Mouse (Mus musculus): Measurements from ENCODE around the gene Lgr5.

The Lgr5 gene

DNA sequence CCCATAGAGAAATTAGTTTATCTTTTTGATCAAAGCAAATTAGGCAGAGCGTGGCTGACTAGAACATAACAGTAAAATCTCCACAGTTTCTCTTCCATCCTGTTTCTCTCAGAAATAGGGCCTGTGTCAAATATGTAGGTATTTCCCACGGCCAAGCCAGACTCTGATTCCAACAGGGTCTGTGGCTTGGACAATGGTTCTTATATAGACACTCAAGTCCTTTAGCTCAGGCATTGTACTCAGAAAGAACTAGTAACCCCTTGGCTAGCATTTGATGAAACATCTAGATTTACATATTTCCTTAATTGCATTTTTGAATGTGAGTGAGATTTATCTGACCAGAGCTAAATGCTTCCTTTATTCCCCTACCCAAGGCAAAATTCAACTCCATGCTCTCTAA is 17.0 kb downstream of the Lgr5 start:
- no peak for DNase-seq (ENCODE audit: low spot score in 2 of 2)

- no peak for DNase-seq (ENCODE audit: low spot score in 2 of 2)
Observed at GRCm38 (mm10) chr10:115569712-115570491, 17.7 kb downstream of the Lgr5 start, which contains the start of gene A930009A15Rik. A930009A15Rik (plus strand) TSS chr10:115569986.

DNA sequence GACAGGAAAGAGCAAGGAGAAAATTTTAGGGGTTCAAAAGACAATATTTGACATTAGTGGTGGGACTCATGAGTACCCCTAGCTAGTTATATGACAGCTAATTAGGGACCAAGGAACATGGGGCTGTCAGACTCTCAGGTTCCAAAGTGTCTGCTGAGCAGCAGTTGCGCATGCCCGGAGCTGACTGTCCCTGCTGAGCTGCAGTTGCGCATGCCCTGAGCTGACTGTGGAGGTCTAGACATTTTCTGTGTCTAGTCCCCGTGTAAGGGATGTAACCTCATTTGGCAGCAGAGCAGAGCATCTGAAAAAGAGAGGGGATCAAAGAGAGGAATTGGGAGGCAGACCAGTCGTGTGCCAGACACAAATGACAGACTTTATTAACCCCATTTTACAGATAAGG is 23.6 kb downstream of the Lgr5 start:
- no peak for DNase-seq (ENCODE audit: low spot score in 2 of 2)

GRCm38 (mm10) chr10:115562911-115563686 is 24.5 kb downstream of the Lgr5 start:
- DNase-seq (ENCODE audit: low spot score in 2 of 2): no peak

- DNase-seq (ENCODE audit: low spot score in 2 of 2): no peak
Observed at GRCm38 (mm10) chr10:115561136-115561880, 26.3 kb downstream of the Lgr5 start.

DNA sequence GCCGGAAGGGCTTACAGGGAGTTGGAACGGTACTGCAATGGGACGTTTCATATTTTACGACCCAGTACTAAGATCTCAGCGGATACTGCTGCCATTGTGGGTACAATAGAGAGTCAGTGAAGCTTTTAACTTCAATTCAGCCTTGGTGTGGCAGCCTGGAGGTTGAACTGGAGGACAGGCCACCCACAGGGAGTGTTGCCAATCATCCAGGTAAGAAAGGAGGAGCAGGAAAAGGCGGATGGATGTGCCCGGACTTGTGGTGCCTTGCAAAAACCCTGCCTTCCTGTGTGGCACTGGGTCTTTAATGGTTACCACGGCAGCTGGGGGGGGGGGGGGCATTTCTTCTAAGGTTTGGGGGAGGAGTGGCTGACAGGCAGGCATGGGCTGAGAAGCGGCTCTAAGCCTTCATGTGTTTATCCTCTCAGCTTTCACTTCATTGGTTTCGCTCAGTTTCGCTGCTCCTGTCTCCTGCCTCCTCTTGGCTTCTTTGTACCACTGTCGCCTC is 30.8 kb downstream of the Lgr5 start:
- no peak for DNase-seq (ENCODE audit: low spot score in 2 of 2)

- no peak for DNase-seq (ENCODE audit: low spot score in 2 of 2)
Observed at GRCm38 (mm10) chr10:115555191-115555765, 32.3 kb downstream of the Lgr5 start.

GRCm38 (mm10) chr10:115553352-115554113 is 34.0 kb downstream of the Lgr5 start:
- DNase-seq (ENCODE audit: low spot score in 2 of 2): no peak

DNA sequence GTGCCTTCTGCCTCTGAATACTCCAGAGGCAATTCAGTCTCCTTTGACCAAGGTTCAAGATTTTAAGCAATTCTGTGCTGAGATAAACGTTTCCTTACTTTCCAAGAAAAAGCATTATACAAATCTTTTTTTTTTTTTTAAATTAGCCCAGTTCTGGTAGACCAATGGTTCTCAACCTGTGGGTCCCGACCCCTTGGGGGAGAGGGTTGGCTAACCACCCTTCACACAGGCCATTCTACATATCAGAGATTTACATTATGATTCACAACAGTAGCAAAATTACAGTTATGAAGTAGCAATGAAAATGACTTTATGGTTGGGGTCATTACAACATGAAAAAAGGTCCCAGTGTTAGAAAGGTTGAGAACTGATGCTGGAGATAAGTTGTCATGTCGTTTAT is 36.5 kb downstream of the Lgr5 start:
- no peak for DNase-seq (ENCODE audit: low spot score in 2 of 2)

GRCm38 (mm10) chr10:115550253-115550652 is 37.3 kb downstream of the Lgr5 start:
- DNase-seq (ENCODE audit: low spot score in 2 of 2): no peak

GRCm38 (mm10) chr10:115542917-115543316 is 44.7 kb downstream of the Lgr5 start:
- DNase-seq (ENCODE audit: low spot score in 2 of 2): no peak

- DNase-seq (ENCODE audit: low spot score in 2 of 2): no peak
Observed at GRCm38 (mm10) chr10:115530746-115531145, 56.8 kb downstream of the Lgr5 start.

- no peak for DNase-seq (ENCODE audit: low spot score in 2 of 2)
Observed at GRCm38 (mm10) chr10:115529768-115530167, 57.8 kb downstream of the Lgr5 start.

GRCm38 (mm10) chr10:115528892-115529291 is 58.7 kb downstream of the Lgr5 start:
- DNase-seq (ENCODE audit: low spot score in 2 of 2): no peak

DNA sequence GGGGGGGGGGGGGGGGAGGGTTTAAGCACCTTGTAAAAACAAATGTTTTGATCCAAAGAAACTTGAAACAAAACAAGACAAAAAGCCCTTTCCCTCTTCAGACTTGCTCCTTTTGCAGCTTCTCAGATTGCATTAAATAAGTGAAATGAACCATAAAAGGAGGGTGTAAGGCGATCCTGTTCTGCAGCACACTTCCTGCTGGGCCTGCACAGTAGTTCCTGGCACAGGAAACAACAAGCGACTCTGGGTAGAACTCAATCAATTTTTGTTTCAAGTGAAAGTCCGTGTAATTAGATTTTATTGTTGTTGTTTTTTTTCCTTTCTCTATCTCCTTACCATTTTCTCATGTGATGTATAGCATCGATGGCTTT is 66.5 kb downstream of the Lgr5 start:
- no peak for DNase-seq (ENCODE audit: low spot score in 2 of 2)

DNA sequence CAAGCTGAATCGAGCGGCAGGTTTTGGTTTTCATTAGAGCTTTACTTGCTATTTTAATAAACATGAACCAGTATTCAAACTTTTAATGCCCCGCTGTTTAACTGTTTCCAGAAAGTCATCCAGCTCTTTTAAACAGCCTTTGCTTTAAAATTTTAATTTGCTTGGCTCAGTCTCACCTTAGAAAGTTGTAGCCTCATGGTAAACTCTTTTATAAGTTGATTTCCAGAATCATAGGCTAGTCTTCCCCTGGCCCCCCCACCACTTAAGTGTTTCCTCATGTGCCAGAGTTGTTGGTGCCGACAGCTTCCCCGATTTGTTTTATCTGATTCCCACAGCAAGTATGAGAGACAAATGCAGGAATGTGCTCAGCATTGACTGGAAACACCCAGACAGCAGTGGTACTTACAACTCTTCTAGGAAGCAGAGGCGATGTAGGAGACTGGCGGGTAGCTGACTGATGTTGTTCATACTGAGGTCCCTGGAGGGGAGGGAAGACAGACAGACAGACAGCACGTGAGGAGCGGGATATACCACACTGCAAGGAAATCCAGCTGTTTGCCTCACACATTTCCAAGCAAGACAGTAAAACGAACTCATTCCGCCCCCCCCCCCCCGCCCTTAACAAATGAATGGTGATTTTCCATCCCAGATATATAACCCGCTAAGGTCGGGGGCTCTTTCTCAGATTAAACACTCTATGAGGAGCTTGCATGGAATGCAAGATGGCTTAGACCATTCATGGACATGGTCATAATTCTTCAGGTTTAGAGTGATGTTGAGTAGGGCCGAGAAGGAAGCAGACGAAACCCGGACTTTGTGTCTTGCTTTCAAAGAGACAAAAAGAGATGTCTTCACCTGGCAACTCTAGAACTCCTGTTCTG is 67.1 kb downstream of the Lgr5 start:
- DNase-seq (ENCODE audit: low spot score in 2 of 2): no peak

- no peak for DNase-seq (ENCODE audit: low spot score in 2 of 2)
Observed at GRCm38 (mm10) chr10:115518845-115519244, 68.7 kb downstream of the Lgr5 start.

DNA sequence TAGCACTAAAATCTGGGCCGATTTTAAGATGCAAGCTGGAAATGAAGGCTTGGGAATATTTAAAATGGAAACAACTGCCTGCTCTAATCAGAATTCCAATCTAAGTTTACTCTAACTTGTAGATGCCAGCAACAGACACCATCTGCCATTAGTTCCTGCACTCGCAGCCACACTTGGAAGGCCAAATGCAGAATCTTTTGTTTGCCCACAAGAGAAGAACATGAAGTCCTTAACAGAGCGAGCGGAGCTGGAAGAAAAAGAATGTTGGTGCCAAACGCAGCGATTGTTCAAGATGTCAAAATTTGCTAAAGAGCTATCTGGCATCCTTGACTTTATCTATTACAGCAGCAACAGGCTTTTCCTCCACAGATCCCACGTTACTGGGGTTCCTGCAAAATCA is 72.1 kb downstream of the Lgr5 start:
- DNase-seq (ENCODE audit: low spot score in 2 of 2): no peak

GRCm38 (mm10) chr10:115510959-115511358 is 76.6 kb downstream of the Lgr5 start:
- DNase-seq (ENCODE audit: low spot score in 2 of 2): no peak

DNA sequence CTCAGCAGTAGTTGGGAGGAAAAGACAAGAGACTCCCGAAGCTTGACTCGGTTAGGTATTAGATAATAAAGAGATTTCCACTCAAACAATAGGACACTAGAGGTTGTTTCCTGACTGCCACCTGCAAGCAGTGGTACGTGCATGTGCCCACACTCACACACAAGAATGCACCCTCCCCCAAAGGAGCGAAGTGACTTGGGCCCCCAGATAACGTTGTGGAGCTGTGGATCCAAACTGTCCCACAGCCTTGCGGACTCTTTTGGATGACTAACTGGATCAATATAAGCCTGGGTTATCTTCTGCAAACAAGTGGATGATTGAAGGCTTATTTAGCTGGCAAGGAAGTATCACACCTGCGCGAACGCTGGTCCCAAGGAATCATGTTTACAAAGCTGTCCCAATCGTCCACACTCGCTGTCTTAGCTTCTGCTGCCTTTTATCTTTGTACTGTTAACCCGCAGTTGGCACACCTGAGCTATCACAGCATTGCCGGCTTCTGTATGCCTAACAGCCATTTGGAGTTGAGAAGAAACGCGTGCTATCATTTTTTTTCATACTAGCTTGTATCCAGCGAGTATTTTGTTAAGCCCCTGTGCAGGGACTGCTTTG is 81.8 kb downstream of the Lgr5 start:
- DNase-seq (ENCODE audit: low spot score in 2 of 2): no peak
